9 mouse cellular contexts compared by ENCODE assay signal in the genomic region with DNA sequence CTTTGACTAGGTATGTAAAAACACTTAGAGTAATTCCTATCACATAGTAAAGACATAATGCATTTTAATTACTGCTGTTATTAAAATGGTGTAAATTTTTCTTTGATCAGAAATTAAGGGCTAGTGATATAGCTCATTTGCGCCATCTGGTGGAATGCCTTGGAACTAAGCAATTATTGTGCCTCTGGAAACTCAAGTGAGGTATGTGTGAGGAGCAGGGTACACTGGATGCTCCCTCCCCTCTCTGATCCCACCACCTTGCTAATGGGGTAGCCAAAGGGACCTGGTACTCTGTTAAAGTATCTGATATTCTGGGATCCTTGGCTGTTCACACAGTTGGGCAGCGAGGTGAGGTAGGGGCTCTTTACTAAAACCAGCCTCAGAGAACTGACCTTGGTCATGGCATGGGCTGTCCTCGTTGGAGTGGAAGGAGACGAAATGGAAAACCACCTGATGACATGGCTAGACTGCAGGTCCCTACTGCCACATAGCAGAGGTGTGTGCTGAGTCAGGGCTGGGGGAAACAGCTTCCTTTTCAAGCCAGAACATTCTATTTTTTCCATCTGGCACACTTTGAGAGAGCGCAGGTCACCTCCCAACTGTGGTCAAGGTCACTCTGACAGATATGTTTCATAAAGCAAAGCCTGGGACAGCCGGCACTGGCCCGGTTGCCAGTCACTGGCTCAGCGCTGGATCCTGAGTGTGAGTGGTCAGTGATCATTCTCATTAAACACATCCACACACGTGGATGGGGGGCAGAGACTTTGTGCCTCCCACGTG. TPM values are rescaled to one million over a fixed set of nuclear protein-coding genes. Genes with fewer than 3 reads are reported as not detected.
DNase-seq lines count a peak whose midpoint lies in the region; ATAC-seq and TF ChIP-seq lines count a peak whose summit lies in the region.
"Had no signal": no experiment of that assay in that cellular context is flagged by ENCODE, and none has a peak within 500 bp of the region (broad histone marks: within the 10 kb centered on the region; RNA-seq: fewer than 3 reads in every experiment).

No protein-coding gene starts in this region.

- H3K4me3 ChIP-seq in liver, postnatal 0 days (ENCODE audit: low read depth, low read length), result no peak overlapping the region
- H3K4me3 ChIP-seq in liver, embryonic 11.5 days (ENCODE audit: low read depth, low read length), result no peak overlapping the region
- no peak overlapping the region for H3K4me3 ChIP-seq in hindbrain, embryonic 15.5 days
- no peak overlapping the region for H3K4me3 ChIP-seq in limb, embryonic 11.5 days (ENCODE audit: low read depth, low read length)

- H3K9me3 ChIP-seq in liver, postnatal 0 days (ENCODE audit: low read length), result no peaks in the 10 kb centered on the region
- no peaks in the 10 kb centered on the region for H3K9me3 ChIP-seq in liver, embryonic 11.5 days (ENCODE audit: control insufficient read depth, low read length)
- H3K9me3 ChIP-seq in hindbrain, embryonic 15.5 days, result no peaks in the 10 kb centered on the region
- H3K9me3 ChIP-seq in limb, embryonic 11.5 days (ENCODE audit: control insufficient read depth, low read length), result no peaks in the 10 kb centered on the region

- H3K27ac ChIP-seq in liver, postnatal 0 days (ENCODE audit: low read depth), result no peak overlapping the region
- H3K27ac ChIP-seq in liver, embryonic 11.5 days (ENCODE audit: low read depth, low read length), result no peak overlapping the region
- no peak overlapping the region for H3K27ac ChIP-seq in hindbrain, embryonic 15.5 days (replicated peaks)
- no peak overlapping the region for H3K27ac ChIP-seq in limb, embryonic 11.5 days (replicated peaks; ENCODE audit: low read depth, low read length)
- H3K27ac ChIP-seq: macrophage had no signal

- no peak for TF ChIP-seq EP300 in liver, postnatal 0 days (IDR thresholded peaks at IDR 0.05; ENCODE audit: low read depth)

- peaks cover 4% of the 10 kb centered on the region; the same call in 1 of the 2 replicates for H3K4me1 ChIP-seq in liver, postnatal 0 days (ENCODE audit: insufficient read depth)
- no peaks in the 10 kb centered on the region for H3K4me1 ChIP-seq in liver, embryonic 11.5 days (replicated peaks; ENCODE audit: control insufficient read depth, insufficient read depth, low read length)
- H3K4me1 ChIP-seq in hindbrain, embryonic 15.5 days (replicated peaks), result no peaks in the 10 kb centered on the region
- H3K4me1 ChIP-seq in limb, embryonic 11.5 days (ENCODE audit: control insufficient read depth, insufficient read depth, low read length), result no peaks in the 10 kb centered on the region

- ATAC-seq in liver, postnatal 0 days, result no peak
- ATAC-seq in liver, embryonic 11.5 days (replicated peaks; ENCODE audit: low FRiP score), result no peak; the same call in 1 of the 2 replicates
- ATAC-seq in hindbrain, embryonic 15.5 days (ENCODE audit: low FRiP score, low read depth), result peak; percentile 63; the same call in 1 of the 2 replicates
- no peak for ATAC-seq in limb, embryonic 11.5 days (ENCODE audit: insufficient number of reproducible peaks, low FRiP score, low TSS enrichment, low read depth)

- H3K4me2 ChIP-seq in liver, postnatal 0 days (ENCODE audit: low read depth, low read length), result no peak overlapping the region
- H3K4me2 ChIP-seq in liver, embryonic 11.5 days, result no peak overlapping the region
- no peak overlapping the region for H3K4me2 ChIP-seq in hindbrain, embryonic 15.5 days
- no peak overlapping the region for H3K4me2 ChIP-seq in limb, embryonic 11.5 days (ENCODE audit: low read depth, severe bottlenecking)

- DNase-seq in liver, postnatal 0 days, result peak; percentile 49
- DNase-seq in liver, embryonic 11.5 days (ENCODE audit: low spot score), result no peak
- DNase-seq in R1 (ENCODE audit: low read depth, low spot score), result peak; percentile 34
- DNase-seq in cerebellum, postnatal 4 days (ENCODE audit: low spot score in 2 of 2), result peak; percentile 31 to 55
- peak; percentile 63 for DNase-seq in limb, embryonic 11.5 days (ENCODE audit: low spot score)
- peak; percentile 36 to 65 for DNase-seq in right cerebral cortex, postnatal 10 days (ENCODE audit: low spot score in 2 of 2)
- no peak for DNase-seq in urinary bladder, postnatal 10 days (ENCODE audit: low spot score)

- peak; percentile 71 for TF ChIP-seq CTCF in liver, postnatal 0 days (IDR thresholded peaks at IDR 0.05; ENCODE audit: low read depth)

- WGBS in liver, postnatal 0 days (ENCODE audit: insufficient replicate concordance), result 59% methylated on average over 10 of the region's 10 CpGs
- 66% methylated on average over 10 of the region's 10 CpGs for WGBS in liver, embryonic 11.5 days
- 71% methylated on average over 10 of the region's 10 CpGs for WGBS in hindbrain, embryonic 15.5 days
- 72% methylated on average over 10 of the region's 10 CpGs for WGBS in limb, embryonic 11.5 days

- H3K9ac ChIP-seq in liver, postnatal 0 days (replicated peaks), result no peak overlapping the region
- no peak overlapping the region for H3K9ac ChIP-seq in liver, embryonic 11.5 days (ENCODE audit: low read depth, low read length)
- H3K9ac ChIP-seq in hindbrain, embryonic 15.5 days, result no peak overlapping the region
- H3K9ac ChIP-seq in limb, embryonic 11.5 days (ENCODE audit: low read length), result no peak overlapping the region

- H3K27me3 ChIP-seq in liver, postnatal 0 days (ENCODE audit: insufficient read depth, low read length), result no peaks in the 10 kb centered on the region
- no peaks in the 10 kb centered on the region for H3K27me3 ChIP-seq in liver, embryonic 11.5 days (replicated peaks; ENCODE audit: control insufficient read depth, insufficient read depth, low read length)
- H3K27me3 ChIP-seq in hindbrain, embryonic 15.5 days, result 0 out of 2 replicates have a peak, but pooled peaks cover 4% of the 10 kb centered on the region
- H3K27me3 ChIP-seq in limb, embryonic 11.5 days (ENCODE audit: control insufficient read depth, insufficient read depth, low read length), result no peaks in the 10 kb centered on the region

- H3K36me3 ChIP-seq in liver, postnatal 0 days (replicated peaks; ENCODE audit: insufficient read depth, low read length), result no peaks in the 10 kb centered on the region
- no peaks in the 10 kb centered on the region for H3K36me3 ChIP-seq in liver, embryonic 11.5 days (ENCODE audit: control insufficient read depth, insufficient read depth, low read length)
- no peaks in the 10 kb centered on the region for H3K36me3 ChIP-seq in hindbrain, embryonic 15.5 days
- no peaks in the 10 kb centered on the region for H3K36me3 ChIP-seq in limb, embryonic 11.5 days (ENCODE audit: control insufficient read depth, insufficient read depth, low read length)

RNA-seq across cellular contexts. Expression of gene Acsm5, which starts 3.6 kb away (rescaled TPM):
- polyA plus RNA-seq in liver, postnatal 0 days (2015; fragmentation: Nextera tagmentation; extraction: Ambion mirVana), result 2.2 and 2.5 TPM in 2 replicates
- polyA plus RNA-seq in liver, embryonic 11.5 days (2014; fragmentation: Nextera tagmentation; extraction: Ambion mirVana), result not detected in 2 replicates
- not detected in 2 replicates for polyA plus RNA-seq in hindbrain, embryonic 15.5 days (2015; fragmentation: Nextera tagmentation; extraction: Ambion mirVana)
- polyA plus RNA-seq in limb, embryonic 11.5 days (2014; fragmentation: Nextera tagmentation; extraction: Ambion mirVana), result not detected in 2 replicates
- polyA plus RNA-seq: macrophage had no signal

RNA-seq across cellular contexts. Expression of gene Pdilt, which starts 7.6 kb away (rescaled TPM):
- polyA plus RNA-seq in liver, postnatal 0 days (2015; fragmentation: Nextera tagmentation; extraction: Ambion mirVana), result 0.06 and 0.14 TPM in 2 replicates
- polyA plus RNA-seq in liver, embryonic 11.5 days (2014; fragmentation: Nextera tagmentation; extraction: Ambion mirVana), result not detected in 2 replicates
- polyA plus RNA-seq in hindbrain, embryonic 15.5 days (2015; fragmentation: Nextera tagmentation; extraction: Ambion mirVana), result 0.22 and 0.38 TPM in 2 replicates
- not detected in 2 replicates for polyA plus RNA-seq in limb, embryonic 11.5 days (2014; fragmentation: Nextera tagmentation; extraction: Ambion mirVana)
- polyA plus RNA-seq: macrophage had no signal

RNA-seq across cellular contexts. Expression of gene Umod, which starts 36.6 kb away (rescaled TPM):
- not detected in 2 replicates for polyA plus RNA-seq in liver, postnatal 0 days (2015; fragmentation: Nextera tagmentation; extraction: Ambion mirVana)
- not detected in 2 replicates for polyA plus RNA-seq in liver, embryonic 11.5 days (2014; fragmentation: Nextera tagmentation; extraction: Ambion mirVana)
- not detected in 2 replicates for polyA plus RNA-seq in hindbrain, embryonic 15.5 days (2015; fragmentation: Nextera tagmentation; extraction: Ambion mirVana)
- polyA plus RNA-seq in limb, embryonic 11.5 days (2014; fragmentation: Nextera tagmentation; extraction: Ambion mirVana), result not detected in 2 replicates
- polyA plus RNA-seq: macrophage had no signal

RNA-seq across cellular contexts. Expression of gene Acsm2, which starts 38.5 kb away (rescaled TPM):
- 0.15 TPM in 1 of 2 replicates, not detected in the other for polyA plus RNA-seq in liver, postnatal 0 days (2015; fragmentation: Nextera tagmentation; extraction: Ambion mirVana)
- not detected in 2 replicates for polyA plus RNA-seq in liver, embryonic 11.5 days (2014; fragmentation: Nextera tagmentation; extraction: Ambion mirVana)
- 0.13 TPM in 1 of 2 replicates, not detected in the other for polyA plus RNA-seq in hindbrain, embryonic 15.5 days (2015; fragmentation: Nextera tagmentation; extraction: Ambion mirVana)
- not detected in 2 replicates for polyA plus RNA-seq in limb, embryonic 11.5 days (2014; fragmentation: Nextera tagmentation; extraction: Ambion mirVana)
- polyA plus RNA-seq: macrophage had no signal

RNA-seq across cellular contexts. Expression of gene Gp2, which starts 56.6 kb away (rescaled TPM):
- 0.17 TPM in 1 of 2 replicates, not detected in the other for polyA plus RNA-seq in liver, postnatal 0 days (2015; fragmentation: Nextera tagmentation; extraction: Ambion mirVana)
- not detected in 2 replicates for polyA plus RNA-seq in liver, embryonic 11.5 days (2014; fragmentation: Nextera tagmentation; extraction: Ambion mirVana)
- polyA plus RNA-seq in hindbrain, embryonic 15.5 days (2015; fragmentation: Nextera tagmentation; extraction: Ambion mirVana), result not detected in 2 replicates
- not detected in 2 replicates for polyA plus RNA-seq in limb, embryonic 11.5 days (2014; fragmentation: Nextera tagmentation; extraction: Ambion mirVana)
- polyA plus RNA-seq: macrophage had no signal

Comparison
In these comparisons a context has a peak if more than half of its experiments do, and no peak if none do; other contexts are left out.
1. DNase-seq: peak in liver, postnatal 0 days (single experiment), R1 (single experiment), cerebellum, postnatal 4 days (2 of 2), limb, embryonic 11.5 days (single experiment) and right cerebral cortex, postnatal 10 days (2 of 2); none in liver, embryonic 11.5 days (single experiment) and urinary bladder, postnatal 10 days (single experiment).